Mouse (Mus musculus): Measurements from ENCODE around the gene Tmco4. TPM values are rescaled to one million over a fixed set of nuclear protein-coding genes. Genes with fewer than 3 reads are reported as not detected.

Tmco4 gene
- polyA plus RNA-seq, 1 experiment from 2014 or later = 3.0 TPM

DNA sequence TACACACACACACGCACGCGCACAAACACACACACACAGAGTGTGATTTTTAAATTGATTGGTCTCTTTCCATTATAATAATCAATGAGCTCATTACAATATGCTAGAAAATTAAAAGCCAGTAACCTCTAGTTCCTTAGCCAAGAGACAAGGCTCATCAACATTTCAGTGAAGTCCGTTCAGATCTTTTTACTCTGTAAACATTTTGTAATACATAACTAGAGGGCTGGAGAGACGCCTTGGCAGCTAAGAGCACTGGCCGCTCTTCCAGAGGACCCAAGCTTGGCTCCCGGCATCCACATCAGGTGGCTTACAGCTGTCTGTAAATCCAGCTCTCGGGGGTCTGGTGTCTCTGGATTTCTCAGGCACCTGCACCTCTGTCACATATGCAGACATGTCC, 7.3 kb downstream of the Tmco4 start:
- H3K4me3 ChIP-seq (ENCODE audit: low read depth, low read length) = no peak overlapping the region
- 86% methylated on average over 8 of the region's 8 CpGs for WGBS (ENCODE audit: insufficient replicate concordance)
- H3K36me3 ChIP-seq (ENCODE audit: control insufficient read depth, insufficient read depth, low read length) = no peaks in the 10 kb centered on the region; the same call in 1 of the 2 replicates
- no peaks in the 10 kb centered on the region for H3K27me3 ChIP-seq (ENCODE audit: control insufficient read depth, insufficient read depth, low read length)
- no peaks in the 10 kb centered on the region for H3K9me3 ChIP-seq (replicated peaks; ENCODE audit: control insufficient read depth, low read length)
- no peak overlapping the region for H3K4me2 ChIP-seq
- no peaks in the 10 kb centered on the region for H3K4me1 ChIP-seq (ENCODE audit: control insufficient read depth, insufficient read depth, low read length)
- H3K27ac ChIP-seq (ENCODE audit: low read depth, low read length) = no peak overlapping the region
- no peak overlapping the region for H3K9ac ChIP-seq (ENCODE audit: low read depth, low read length)
- ATAC-seq (replicated peaks; ENCODE audit: insufficient number of reproducible peaks, low FRiP score, low TSS enrichment) = no peak

DNA sequence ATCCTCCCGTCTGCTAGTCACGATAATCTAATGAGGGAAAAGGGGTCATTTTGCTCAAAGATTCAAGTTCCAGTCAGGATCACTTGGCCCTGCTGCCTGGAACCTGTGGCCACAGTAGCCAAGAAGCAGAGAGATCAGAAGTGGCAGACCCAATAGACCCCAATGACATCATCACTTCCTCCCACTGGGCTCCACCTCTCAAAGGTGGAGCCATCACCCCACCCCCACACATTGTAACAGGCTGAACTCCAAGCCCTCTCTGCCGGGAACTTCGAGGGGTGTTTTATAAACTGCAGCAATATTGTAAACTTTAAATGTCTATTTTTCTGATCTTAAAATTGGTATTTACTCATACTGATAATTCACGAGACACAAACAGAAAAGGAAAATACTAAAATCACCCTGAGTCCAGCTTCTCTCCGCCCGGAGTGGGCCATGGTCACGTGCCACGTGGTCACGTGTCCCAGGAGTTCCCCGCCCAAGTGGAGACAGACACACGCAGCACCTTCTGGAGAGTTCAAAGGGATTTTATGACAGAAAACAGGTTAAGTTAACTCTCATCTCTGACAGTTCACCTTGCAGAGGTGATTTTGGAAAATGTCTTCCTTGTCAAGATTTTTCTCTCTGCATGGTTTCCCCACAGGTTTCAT, 8.2 kb downstream of the Tmco4 start:
- Histone ChIP-seq H3K9me3 (replicated peaks; ENCODE audit: control insufficient read depth, low read length) (no peaks in the 10 kb centered on the region), H3K4me2 (peak overlapping the region; percentile 36), H3K27me3 (ENCODE audit: control insufficient read depth, insufficient read depth, low read length) (no peaks in the 10 kb centered on the region), H3K9ac (ENCODE audit: low read depth, low read length) (no peak overlapping the region), H3K36me3 (ENCODE audit: control insufficient read depth, insufficient read depth, low read length) (no peaks in the 10 kb centered on the region; the same call in 1 of the 2 replicates), H3K4me3 (ENCODE audit: low read depth, low read length) (no peak overlapping the region), H3K4me1 (ENCODE audit: control insufficient read depth, insufficient read depth, low read length) (no peaks in the 10 kb centered on the region), H3K27ac (ENCODE audit: low read depth, low read length) (no peak overlapping the region)
- 20% methylated on average over 12 of the region's 12 CpGs for WGBS (ENCODE audit: insufficient replicate concordance)
- ATAC-seq (replicated peaks; ENCODE audit: insufficient number of reproducible peaks, low FRiP score, low TSS enrichment) = no peak

DNA sequence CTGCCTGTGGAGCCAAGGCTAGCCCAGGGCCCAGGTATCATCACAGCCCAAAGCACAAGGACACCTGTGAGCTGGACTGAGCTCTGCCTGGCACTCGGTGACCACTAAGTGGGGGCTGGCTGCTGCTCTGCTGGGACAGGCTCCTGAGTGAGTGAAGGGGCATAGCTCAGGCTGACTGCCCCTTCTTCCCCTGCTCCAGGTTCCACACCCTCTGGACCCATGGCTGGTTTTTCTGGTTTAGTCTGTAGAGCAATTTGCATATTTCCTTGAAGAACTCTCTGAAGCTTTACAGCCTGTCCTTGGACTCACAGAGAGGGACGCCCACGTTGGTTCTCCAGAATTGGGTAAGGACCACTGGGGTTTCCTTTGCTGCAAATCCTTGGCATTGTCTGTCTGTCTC, 10.7 kb downstream of the Tmco4 start:
- Histone ChIP-seq H3K4me1 (ENCODE audit: control insufficient read depth, insufficient read depth, low read length) (no peaks in the 10 kb centered on the region), H3K27me3 (ENCODE audit: control insufficient read depth, insufficient read depth, low read length) (no peaks in the 10 kb centered on the region), H3K4me3 (ENCODE audit: low read depth, low read length) (no peak overlapping the region), H3K27ac (ENCODE audit: low read depth, low read length) (no peak overlapping the region), H3K36me3 (ENCODE audit: control insufficient read depth, insufficient read depth, low read length) (no peaks in the 10 kb centered on the region; the same call in 1 of the 2 replicates), H3K4me2 (no peak overlapping the region), H3K9me3 (replicated peaks; ENCODE audit: control insufficient read depth, low read length) (no peaks in the 10 kb centered on the region), H3K9ac (ENCODE audit: low read depth, low read length) (no peak overlapping the region)
- WGBS (ENCODE audit: insufficient replicate concordance) = 62% methylated on average over 3 of the region's 3 CpGs
- ATAC-seq (replicated peaks; ENCODE audit: insufficient number of reproducible peaks, low FRiP score, low TSS enrichment) = no peak

GRCm38 (mm10) chr4:138984744-138985143, 12.1 kb downstream of the Tmco4 start:
- Histone ChIP-seq H3K9ac (ENCODE audit: low read depth, low read length) (no peak overlapping the region), H3K4me1 (ENCODE audit: control insufficient read depth, insufficient read depth, low read length) (no peaks in the 10 kb centered on the region), H3K36me3 (ENCODE audit: control insufficient read depth, insufficient read depth, low read length) (no peaks in the 10 kb centered on the region; the same call in 1 of the 2 replicates), H3K4me3 (ENCODE audit: low read depth, low read length) (no peak overlapping the region), H3K4me2 (no peak overlapping the region), H3K9me3 (replicated peaks; ENCODE audit: control insufficient read depth, low read length) (no peaks in the 10 kb centered on the region), H3K27me3 (ENCODE audit: control insufficient read depth, insufficient read depth, low read length) (no peaks in the 10 kb centered on the region), H3K27ac (ENCODE audit: low read depth, low read length) (no peak overlapping the region)
- 70% methylated on average over 7 of the region's 7 CpGs for WGBS (ENCODE audit: insufficient replicate concordance)
- no peak for ATAC-seq (replicated peaks; ENCODE audit: insufficient number of reproducible peaks, low FRiP score, low TSS enrichment)

- no peaks in the 10 kb centered on the region for H3K27me3 ChIP-seq (ENCODE audit: control insufficient read depth, insufficient read depth, low read length)
- no peak overlapping the region for H3K4me2 ChIP-seq
- H3K27ac ChIP-seq (ENCODE audit: low read depth, low read length) = no peak overlapping the region
- H3K9me3 ChIP-seq (replicated peaks; ENCODE audit: control insufficient read depth, low read length) = no peaks in the 10 kb centered on the region
- ATAC-seq (replicated peaks; ENCODE audit: insufficient number of reproducible peaks, low FRiP score, low TSS enrichment) = no peak
- no peaks in the 10 kb centered on the region for H3K4me1 ChIP-seq (ENCODE audit: control insufficient read depth, insufficient read depth, low read length)
- H3K36me3 ChIP-seq (ENCODE audit: control insufficient read depth, insufficient read depth, low read length) = no peaks in the 10 kb centered on the region; the same call in 1 of the 2 replicates
- H3K9ac ChIP-seq (ENCODE audit: low read depth, low read length) = no peak overlapping the region
- H3K4me3 ChIP-seq (ENCODE audit: low read depth, low read length) = no peak overlapping the region
- WGBS (ENCODE audit: insufficient replicate concordance) = 65% methylated on average over 5 of the region's 5 CpGs
Observed at GRCm38 (mm10) chr4:138986280-138986679, 13.6 kb downstream of the Tmco4 start.

DNA sequence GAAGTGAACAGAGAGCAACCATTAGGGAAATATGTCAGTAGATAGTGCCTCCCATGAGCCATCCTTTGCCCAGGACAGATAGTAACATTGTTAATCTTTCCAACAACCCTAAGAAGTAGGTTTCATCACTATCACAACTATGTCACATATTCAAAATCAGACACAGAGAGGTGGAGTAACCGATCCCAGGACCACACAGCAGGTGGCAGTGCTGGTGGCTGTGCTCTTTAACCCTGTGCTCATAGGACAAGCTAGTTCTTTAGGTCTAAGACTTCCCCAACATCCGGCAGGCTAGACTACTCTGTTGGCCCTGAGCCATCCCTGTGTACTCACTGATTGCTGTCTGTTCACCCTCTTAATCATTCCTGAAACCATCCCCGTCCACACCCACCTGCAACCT, 21.7 kb downstream of the Tmco4 start:
- Histone ChIP-seq H3K36me3 (ENCODE audit: control insufficient read depth, insufficient read depth, low read length) (no peaks in the 10 kb centered on the region), H3K4me3 (ENCODE audit: low read depth, low read length) (no peak overlapping the region), H3K9me3 (replicated peaks; ENCODE audit: control insufficient read depth, low read length) (no peaks in the 10 kb centered on the region), H3K9ac (ENCODE audit: low read depth, low read length) (no peak overlapping the region), H3K27ac (ENCODE audit: low read depth, low read length) (no peak overlapping the region), H3K4me1 (ENCODE audit: control insufficient read depth, insufficient read depth, low read length) (no peaks in the 10 kb centered on the region), H3K4me2 (no peak overlapping the region), H3K27me3 (ENCODE audit: control insufficient read depth, insufficient read depth, low read length) (no peaks in the 10 kb centered on the region)
- no peak for ATAC-seq (replicated peaks; ENCODE audit: insufficient number of reproducible peaks, low FRiP score, low TSS enrichment)
- 76% methylated on average over 3 of the region's 3 CpGs for WGBS (ENCODE audit: insufficient replicate concordance)

GRCm38 (mm10) chr4:138996410-138996809, 23.7 kb downstream of the Tmco4 start:
- WGBS (ENCODE audit: insufficient replicate concordance) = 76% methylated on average over 5 of the region's 5 CpGs

DNA sequence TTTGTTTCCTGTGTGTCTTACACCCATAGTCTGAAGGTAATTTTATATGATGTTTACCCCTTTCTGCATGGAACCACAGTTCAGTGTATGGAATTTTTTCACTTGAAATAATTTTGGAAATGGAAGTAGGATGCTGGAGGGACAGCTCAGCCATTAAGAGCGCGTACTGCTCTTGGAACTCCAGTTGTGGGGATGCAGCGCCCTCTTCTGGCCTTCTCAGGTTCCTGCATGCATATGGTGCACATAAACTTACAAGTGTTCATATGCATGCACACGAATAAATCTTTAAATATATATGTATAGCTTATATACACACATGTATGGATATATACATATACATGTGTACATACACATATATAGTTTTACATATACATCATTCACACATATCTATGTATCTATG, 24.4 kb downstream of the Tmco4 start:
- H3K27ac ChIP-seq (ENCODE audit: low read depth, low read length) = no peak overlapping the region
- ATAC-seq (replicated peaks; ENCODE audit: insufficient number of reproducible peaks, low FRiP score, low TSS enrichment) = no peak
- no peak overlapping the region for H3K9ac ChIP-seq (ENCODE audit: low read depth, low read length)
- H3K4me3 ChIP-seq (ENCODE audit: low read depth, low read length) = no peak overlapping the region
- no peaks in the 10 kb centered on the region for H3K36me3 ChIP-seq (ENCODE audit: control insufficient read depth, insufficient read depth, low read length)
- no peaks in the 10 kb centered on the region for H3K4me1 ChIP-seq (ENCODE audit: control insufficient read depth, insufficient read depth, low read length)
- H3K27me3 ChIP-seq (ENCODE audit: control insufficient read depth, insufficient read depth, low read length) = no peaks in the 10 kb centered on the region
- no peaks in the 10 kb centered on the region for H3K9me3 ChIP-seq (replicated peaks; ENCODE audit: control insufficient read depth, low read length)
- WGBS (ENCODE audit: insufficient replicate concordance) = 77% methylated on average over 4 of the region's 4 CpGs
- no peak overlapping the region for H3K4me2 ChIP-seq

More at GRCm38 (mm10) chr4:138996410-138996809, 23.7 kb downstream of the Tmco4 start:
- Histone ChIP-seq H3K9me3 (replicated peaks; ENCODE audit: control insufficient read depth, low read length) (no peaks in the 10 kb centered on the region), H3K4me1 (ENCODE audit: control insufficient read depth, insufficient read depth, low read length) (no peaks in the 10 kb centered on the region), H3K9ac (ENCODE audit: low read depth, low read length) (no peak overlapping the region), H3K27me3 (ENCODE audit: control insufficient read depth, insufficient read depth, low read length) (no peaks in the 10 kb centered on the region), H3K36me3 (ENCODE audit: control insufficient read depth, insufficient read depth, low read length) (no peaks in the 10 kb centered on the region), H3K4me2 (no peak overlapping the region), H3K27ac (ENCODE audit: low read depth, low read length) (no peak overlapping the region), H3K4me3 (ENCODE audit: low read depth, low read length) (no peak overlapping the region)
- no peak for ATAC-seq (replicated peaks; ENCODE audit: insufficient number of reproducible peaks, low FRiP score, low TSS enrichment)

- ATAC-seq (replicated peaks; ENCODE audit: insufficient number of reproducible peaks, low FRiP score, low TSS enrichment) = no peak
- no peak overlapping the region for H3K4me3 ChIP-seq (ENCODE audit: low read depth, low read length)
- no peaks in the 10 kb centered on the region for H3K9me3 ChIP-seq (replicated peaks; ENCODE audit: control insufficient read depth, low read length)
- no peaks in the 10 kb centered on the region for H3K36me3 ChIP-seq (ENCODE audit: control insufficient read depth, insufficient read depth, low read length)
- no peaks in the 10 kb centered on the region for H3K27me3 ChIP-seq (ENCODE audit: control insufficient read depth, insufficient read depth, low read length)
- H3K27ac ChIP-seq (ENCODE audit: low read depth, low read length) = no peak overlapping the region
- WGBS (ENCODE audit: insufficient replicate concordance) = 74% methylated on average over 11 of the region's 11 CpGs
- H3K9ac ChIP-seq (ENCODE audit: low read depth, low read length) = no peak overlapping the region
- H3K4me1 ChIP-seq (ENCODE audit: control insufficient read depth, insufficient read depth, low read length) = no peaks in the 10 kb centered on the region
- H3K4me2 ChIP-seq = no peak overlapping the region
Observed at GRCm38 (mm10) chr4:138998611-138999010, 25.9 kb downstream of the Tmco4 start.
